Mouse (Mus musculus) skeletal muscle tissue, postnatal 0 days (tissue): ENCODE data around the gene Pole4. TPM values are rescaled to one million over a fixed set of nuclear protein-coding genes. Genes with fewer than 3 reads are reported as not detected.

ENCODE experiments used
- polyA plus RNA-seq: library from polyadenylated mRNA; unstranded; fragments of >200 nt; fragmentation: Nextera tagmentation; extraction: Ambion mirVana; gene quantifications from 2 replicates; pipeline ENCODE4 v1.2.1, GENCODE M21; 2015

The Pole4 gene
- 42.9 and 57.0 TPM in 2 replicates for polyA plus RNA-seq

GRCm38 (mm10) chr6:82705221-82705620 is at the start of gene Pole4:
Gene Pole4 (minus strand): TSS chr6:82705365.

Other genes with a start within 250 kb of the Pole4 start
- gene Hk2, start 69.1 kb upstream of the Pole4 start, polyA plus RNA-seq = 21.7 and 32.3 TPM in 2 replicates
- 0.72 and 0.87 TPM in 2 replicates for gene Sema4f, start 234.4 kb upstream of the Pole4 start, polyA plus RNA-seq
- gene M1ap, start 241.5 kb upstream of the Pole4 start, polyA plus RNA-seq = 0.37 TPM in 1 of 2 replicates, not detected in the other